Mouse (Mus musculus) myocyte (in vitro differentiated cells): ENCODE measurements around the gene Ppil6.

Source experiments
- MYOG ChIP-seq, 3 experiments: IDR thresholded peaks; one replicate each; pipeline ENCODE4 v1.6.1; 2011; ENCODE audit warnings: control low read depth in 2 of 3, low read depth in 2 of 3, mild to moderate bottlenecking in 2 of 3; ENCODE audit not compliant: insufficient read length in 2 of 3, control insufficient read depth in 1 of 3, insufficient read depth in 1 of 3
- POLR2A ChIP-seq: IDR thresholded peaks from one replicate; pipeline ENCODE4 v1.6.1; 2011; ENCODE audit warnings: low read depth, mild to moderate bottlenecking, control low read depth, moderate library complexity; ENCODE audit not compliant: insufficient read length
- POLR2AphosphoS2 ChIP-seq: IDR thresholded peaks from one replicate; pipeline ENCODE4 v1.6.1; 2011; ENCODE audit warnings: low read depth, control low read depth; ENCODE audit not compliant: insufficient read length
- SRF ChIP-seq: IDR thresholded peaks from one replicate; pipeline ENCODE4 v1.6.1; 2011; ENCODE audit warnings: low read depth; ENCODE audit not compliant: control insufficient read depth, insufficient read length

DNA sequence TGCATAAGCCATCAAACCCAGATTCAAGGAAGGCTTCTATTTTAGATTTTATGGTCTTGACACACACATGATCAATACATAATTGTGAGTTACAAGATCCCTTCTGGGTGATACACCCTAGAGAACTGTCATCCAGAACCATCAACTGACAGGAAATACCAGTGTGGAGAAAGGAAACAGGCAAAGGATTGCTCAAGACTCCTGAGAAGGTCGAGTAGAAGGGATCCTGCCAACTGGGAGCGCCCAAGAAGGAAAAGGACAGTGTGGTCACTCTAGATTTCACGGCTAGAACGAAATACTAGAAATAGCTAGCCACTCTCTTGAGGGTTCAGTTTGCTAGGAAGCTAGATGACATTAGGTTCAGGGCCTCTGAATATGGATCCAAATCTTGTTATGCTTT lies 53.2 kb downstream of the Ppil6 start:
- TF ChIP-seq POLR2A: no peak
- TF ChIP-seq POLR2AphosphoS2: no peak
- no peak for TF ChIP-seq SRF
- TF ChIP-seq MYOG (IDR thresholded peaks at IDR 0.05; ENCODE audit: control insufficient read depth in 1 of 3, insufficient read depth in 1 of 3, insufficient read length in 2 of 3, low read depth in 2 of 3): no peak
